Mouse (Mus musculus) cerebellum, adult 8-10 months (tissue): ENCODE measurements around the gene Prdm16.

ENCODE experiments used
- DNase-seq: peaks from one replicate; pipeline ENCODE4 v3.0.0; 2022

The Prdm16 gene

DNA sequence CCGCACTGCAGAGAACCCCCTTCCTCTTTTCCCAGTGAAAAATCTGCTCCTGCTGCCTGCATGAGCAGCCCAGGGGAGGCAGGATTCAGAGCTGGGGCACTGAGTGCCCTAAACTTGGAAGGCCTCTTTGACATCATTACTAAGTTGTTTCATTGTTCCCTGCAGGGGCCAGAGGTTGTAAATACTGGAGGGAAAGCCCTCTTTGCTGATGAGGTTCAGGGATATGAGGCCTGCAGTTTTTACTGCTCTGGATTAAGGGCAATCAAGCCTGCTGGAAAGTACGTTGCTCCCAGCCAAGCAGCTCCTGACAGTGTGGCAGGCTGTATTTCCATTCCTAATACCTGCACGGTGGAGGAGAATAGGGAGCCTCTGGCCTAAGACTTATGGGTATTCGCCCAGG, 221.8 kb downstream of the Prdm16 start:
- no peak for DNase-seq

DNA sequence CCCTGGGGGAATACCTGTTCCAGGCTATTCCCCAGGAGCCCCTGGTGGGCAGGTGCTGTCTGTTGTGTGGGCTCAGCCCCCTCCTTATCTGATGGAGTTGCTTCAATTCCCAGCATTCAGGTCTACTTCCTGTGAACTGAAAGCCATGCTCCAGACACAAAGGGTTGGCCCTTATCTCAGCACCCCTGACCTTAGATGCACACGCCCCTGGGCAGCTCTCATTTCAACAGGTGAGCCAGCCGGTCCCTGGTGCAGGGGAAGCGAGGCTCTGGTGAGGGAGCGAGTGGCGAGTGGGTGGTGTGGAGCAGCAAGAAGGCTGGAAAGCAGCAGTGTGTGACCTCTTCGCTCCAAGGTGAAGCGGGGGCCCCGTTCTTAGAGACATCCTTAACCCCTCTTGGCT, 226.1 kb downstream of the Prdm16 start:
- no peak for DNase-seq

DNA sequence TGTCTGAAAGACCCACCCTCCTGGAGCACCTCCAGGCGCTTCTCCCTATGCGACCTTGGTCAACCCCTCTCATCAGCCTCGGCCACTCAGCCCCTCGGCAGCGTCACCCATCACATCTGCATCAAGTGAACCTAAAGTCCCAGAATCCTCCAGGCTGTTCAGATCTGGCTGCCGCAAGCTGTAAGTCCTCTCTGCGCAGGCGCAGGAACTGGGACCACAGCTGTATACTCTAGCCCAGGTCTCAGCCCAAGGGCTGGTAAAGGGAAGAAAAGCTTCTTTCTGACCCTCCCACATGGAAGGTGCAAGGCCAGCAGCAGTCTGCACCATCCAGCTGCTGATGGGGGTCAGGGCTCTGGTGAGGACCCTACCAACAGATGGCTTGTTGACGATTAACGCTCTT, 226.8 kb downstream of the Prdm16 start:
- no peak for DNase-seq

DNA sequence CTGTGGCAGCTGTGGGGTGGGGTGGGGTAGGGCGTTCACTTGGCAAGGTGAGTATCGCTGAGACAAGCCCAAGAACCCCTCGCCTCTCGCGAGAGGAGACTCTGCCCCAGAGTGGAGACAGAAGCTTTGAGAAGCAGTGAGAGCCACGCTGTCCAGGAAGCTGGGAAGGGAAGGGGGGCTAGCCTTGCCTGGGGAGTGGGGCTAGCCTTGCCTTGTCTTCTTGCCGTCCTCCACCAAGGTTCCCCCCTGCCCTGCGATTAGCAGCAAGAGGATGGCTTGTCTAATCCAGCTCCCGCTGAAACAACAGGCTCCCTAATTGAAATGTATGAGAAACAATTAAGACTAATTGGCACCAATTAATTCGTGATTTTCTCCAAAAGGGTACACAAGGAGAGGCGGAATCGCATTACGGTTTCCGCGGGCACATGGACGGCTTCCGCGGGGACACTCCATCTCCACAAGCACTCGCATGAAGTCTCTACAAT, 227.4 kb downstream of the Prdm16 start:
- DNase-seq = no peak

DNA sequence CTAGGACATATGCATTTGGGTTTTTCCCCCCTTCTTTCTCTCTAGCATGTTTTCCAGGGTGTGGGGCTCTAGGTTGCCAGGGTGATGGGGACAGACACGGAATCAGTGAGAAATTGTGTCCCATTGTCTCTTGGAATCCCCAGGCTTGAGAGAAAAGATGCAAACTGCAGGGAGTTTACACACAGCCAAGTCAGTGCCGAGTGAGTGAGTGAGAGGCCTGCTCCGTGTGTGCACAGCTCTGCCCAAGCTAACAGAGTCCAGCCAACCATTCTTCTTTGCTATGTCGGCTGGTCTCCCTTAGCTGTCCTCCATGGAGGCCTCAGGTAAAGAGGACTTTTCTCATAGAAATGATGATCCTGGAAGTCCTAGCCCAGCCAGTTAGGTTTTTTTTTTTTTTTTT, 233.7 kb downstream of the Prdm16 start:
- no peak for DNase-seq

DNA sequence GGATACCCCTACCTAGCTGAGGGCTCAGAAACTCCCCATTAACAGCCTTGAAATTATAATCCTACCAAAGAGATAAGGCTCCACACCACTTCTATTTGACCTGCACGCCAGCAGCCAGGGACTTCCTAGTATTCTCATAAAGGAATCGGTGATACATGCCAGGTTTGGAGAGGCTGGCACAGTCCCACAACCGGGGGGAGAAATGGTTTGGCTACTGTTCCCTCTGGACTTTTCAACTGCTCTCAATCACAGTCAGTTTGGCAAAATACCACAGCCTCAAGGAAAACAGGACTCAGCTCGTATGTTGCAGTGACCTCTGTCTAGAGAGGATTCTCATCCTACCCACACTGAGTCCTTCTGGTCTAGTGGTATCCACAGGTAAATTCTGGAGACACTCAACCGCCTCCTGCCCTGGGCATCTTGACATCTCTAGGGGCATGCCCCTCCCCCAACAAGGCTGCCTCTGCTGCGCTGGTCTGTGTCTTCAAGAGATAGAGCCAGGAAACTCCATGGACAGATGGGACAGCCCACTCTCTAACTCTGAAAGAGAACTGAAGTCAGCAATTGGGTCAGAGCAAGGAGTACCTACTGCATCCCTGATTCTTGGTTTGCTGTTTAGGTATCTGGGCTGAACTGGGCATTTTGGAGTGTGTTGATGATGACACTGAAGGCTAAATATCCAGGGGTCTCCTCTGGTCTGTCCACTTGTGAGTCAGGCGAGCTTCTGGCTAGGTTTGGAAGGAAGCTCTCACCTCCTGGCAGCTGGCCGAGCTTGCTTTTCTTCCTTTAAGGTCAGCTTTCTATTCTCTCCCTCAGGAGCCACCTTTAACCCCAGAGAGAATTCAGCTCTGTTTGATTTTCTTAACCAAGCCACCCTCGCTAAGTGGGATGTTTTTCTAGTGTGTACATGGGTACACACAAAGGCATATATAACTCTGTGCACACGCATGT, 234.4 kb downstream of the Prdm16 start:
- DNase-seq = no peak

DNA sequence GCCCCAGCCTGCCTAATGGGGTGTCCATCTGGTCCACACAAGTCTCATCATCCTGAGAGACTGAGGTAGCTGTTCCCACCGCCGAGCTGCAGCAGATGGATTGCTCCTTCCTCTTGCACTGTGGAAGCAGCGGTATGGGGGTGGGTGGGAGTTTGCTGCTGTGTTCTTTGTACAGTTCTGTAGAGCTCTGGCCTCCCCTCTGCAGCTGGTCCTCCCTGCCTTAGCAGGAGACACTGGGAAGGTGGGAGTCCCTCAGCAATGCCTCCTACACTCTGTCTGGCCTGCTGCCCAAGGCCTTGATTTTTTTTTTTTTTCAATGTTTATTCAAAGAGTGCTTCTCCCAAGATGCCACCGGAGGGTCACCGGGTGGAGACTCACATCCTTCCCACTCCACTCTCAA, 235.3 kb downstream of the Prdm16 start:
- no peak for DNase-seq

DNA sequence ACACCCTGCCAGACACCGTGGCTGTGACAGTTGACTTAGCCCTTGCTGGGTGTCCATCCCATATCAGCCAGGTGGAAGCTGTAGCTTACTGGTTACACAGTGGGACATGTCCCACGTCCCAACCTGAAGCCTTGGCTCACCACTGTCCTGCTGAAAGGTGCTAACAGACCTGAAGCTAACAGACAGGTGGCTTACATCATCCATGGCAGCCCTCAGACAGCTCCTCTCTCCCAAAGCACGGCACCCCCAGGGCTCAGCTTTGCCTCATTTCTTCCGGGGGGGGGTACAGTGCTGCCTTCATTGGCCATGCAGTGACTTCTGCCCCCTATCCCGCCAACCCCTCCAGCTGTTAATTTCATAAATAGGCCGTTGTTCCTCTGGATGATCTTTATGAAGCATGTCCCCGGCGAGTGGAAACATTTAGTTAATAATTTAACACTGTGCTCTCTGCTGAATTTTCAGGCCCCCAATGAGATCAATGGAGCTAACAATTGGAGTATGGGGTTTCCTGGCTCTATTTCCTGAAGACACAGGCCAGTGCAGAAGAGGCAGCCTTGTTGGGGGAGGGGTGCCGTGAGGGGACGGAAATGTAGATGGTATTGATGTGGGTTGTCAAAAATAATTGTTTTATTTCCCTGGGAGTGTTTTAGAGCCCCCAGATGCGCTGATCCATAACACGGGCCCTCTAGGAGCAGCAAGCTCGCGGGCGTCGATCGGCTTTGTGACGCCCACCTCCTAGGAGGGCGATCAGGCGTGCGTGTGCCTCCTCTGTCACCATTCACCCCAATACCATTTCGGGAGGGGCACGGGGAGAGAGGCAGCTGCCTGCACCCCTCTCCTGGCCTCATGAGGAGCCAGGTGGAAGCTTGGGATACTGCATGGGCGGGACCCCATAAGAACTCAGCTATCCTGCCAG, 236.2 kb downstream of the Prdm16 start:
- DNase-seq = no peak

DNA sequence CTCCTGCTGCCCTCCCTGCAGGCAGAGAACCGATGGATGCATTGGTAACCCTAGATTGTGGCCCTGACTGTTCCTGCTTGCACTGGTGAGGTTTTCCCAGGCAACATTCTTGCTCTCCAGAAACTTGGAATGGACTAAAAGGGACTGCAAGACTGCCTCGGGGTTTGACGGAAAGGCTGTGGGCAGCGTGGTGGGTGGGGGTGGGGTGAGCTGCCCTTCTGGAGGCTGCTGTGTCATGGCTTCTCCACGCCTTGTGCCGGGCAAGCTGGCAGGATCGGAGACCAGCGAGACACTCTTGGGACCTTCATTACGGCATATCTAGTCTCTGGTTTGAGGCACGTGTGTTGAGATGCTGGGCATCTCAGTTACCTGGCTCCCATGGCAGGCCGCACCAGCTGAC, 237.0 kb downstream of the Prdm16 start:
- DNase-seq = no peak

DNA sequence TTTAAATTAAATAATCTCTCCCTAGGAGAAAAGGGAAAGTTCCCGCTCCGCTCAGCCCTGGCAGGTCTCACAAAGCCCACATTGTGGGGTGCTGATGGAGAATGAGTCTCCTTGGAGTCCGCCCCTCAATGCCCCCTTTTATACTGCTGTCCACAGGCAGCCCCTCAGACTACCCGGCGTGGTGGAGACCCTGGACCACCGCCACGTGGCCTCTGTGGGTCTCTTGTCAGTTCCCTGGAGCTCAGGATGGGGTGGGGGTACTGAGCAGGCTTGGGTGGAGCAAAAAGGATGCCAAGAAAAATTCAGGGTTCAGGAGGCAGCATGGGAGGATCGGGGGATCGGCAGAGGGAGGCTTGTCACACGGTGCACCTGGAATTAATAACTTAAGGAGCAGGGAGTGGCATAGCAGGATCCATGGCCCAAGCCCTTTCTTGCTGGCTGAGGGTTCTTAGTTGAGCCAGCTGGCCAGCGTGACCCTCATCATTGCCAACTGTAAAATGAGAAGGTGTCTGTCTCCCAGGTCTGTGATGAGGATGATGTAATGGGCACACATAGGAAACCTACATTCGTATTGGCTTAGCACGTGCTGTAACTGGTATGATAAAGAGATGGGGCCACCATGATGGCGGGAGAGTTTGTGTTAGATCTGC, 239.9 kb downstream of the Prdm16 start:
- DNase-seq = no peak

DNA sequence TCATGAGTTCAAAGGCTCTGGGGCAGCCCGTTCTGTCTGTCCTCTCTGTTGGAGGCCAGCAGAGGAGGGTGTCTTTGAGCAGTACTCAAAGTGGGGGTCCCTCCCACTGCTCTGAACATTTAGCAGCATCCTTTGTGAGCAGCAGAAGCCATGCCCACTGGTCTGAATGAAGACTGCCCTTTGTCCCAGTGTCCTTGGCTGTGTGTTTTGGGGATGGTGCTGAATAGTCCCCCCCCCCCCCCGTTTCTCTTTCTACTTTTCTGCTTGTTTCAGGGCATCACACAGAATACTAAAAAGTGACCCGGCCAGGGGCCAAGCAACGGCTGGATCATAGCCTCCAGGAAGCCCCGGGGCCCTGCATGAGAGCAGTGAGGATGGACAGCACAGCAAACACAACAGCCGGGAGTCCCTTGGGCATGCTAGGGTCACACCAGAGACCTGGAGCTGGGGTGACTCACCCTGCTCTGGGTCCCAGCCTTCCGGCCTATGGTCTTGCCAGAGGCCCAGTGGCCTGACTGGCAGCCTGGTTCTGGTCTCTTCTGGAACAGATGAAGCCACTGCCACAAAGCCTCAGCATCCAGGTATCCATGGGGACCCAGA, 242.4 kb downstream of the Prdm16 start:
- no peak for DNase-seq

DNA sequence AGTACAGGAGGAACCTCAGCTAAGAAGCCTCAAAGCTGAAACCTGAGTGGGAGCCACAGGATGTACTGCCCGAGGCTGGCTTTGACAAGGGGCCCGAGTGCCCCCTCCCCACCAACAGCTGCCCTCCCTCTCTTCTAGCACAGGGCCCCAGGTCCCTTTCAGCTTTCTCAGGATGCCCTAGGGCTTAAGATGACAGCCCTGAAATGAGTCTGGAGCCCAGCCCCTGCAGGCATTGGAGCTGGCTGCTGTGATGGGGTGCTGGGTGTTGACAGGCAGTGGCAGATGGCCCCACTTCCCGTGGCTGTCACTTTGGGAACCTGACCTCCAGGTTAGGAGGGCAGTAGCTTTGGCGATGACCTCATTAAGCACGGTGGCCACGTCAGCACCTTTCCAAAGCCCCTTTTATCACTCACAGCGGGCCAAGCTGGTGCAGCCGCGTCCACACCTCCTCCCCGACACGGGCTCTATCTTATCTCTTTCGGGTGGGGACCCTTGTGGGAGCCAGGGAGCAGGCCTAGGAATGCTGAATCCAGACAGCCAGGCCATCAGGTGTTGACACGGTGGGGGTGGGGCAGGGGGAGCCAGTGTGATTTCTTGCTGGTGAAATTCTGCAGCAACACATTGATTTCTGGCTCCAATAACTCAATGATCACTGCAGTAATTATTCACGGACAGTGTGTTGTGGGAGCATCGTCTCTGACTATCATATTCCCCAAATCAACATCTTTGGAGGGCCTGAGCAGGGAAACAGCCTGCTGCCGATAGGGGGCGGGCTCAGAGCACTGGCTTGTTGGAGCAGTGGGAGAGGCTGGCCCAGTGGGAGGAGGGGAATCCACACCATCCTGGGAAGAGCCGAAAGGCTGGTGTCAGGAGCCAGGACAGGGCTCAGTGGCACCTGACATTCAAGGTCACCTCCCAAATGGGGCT, 243.2 kb downstream of the Prdm16 start:
- DNase-seq = no peak

DNA sequence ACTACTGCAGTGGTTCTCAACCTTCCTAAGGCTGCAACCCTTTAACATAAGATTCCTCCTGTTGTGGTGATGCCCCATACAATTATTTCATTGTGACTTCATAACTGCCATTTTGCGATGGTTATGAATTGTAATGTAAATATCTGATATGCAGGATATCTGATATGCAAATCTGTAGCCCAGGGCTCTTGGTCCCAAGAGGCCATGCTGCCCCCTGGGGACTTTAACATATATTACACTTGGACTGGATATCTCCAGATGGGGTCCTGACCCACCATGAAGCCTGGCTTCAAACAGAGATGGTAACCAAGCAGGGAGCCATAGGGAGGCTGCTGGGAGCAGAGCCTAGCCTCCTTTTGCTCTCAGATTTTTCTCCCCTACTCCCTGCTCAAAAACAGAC, 244.0 kb downstream of the Prdm16 start:
- DNase-seq = no peak

DNA sequence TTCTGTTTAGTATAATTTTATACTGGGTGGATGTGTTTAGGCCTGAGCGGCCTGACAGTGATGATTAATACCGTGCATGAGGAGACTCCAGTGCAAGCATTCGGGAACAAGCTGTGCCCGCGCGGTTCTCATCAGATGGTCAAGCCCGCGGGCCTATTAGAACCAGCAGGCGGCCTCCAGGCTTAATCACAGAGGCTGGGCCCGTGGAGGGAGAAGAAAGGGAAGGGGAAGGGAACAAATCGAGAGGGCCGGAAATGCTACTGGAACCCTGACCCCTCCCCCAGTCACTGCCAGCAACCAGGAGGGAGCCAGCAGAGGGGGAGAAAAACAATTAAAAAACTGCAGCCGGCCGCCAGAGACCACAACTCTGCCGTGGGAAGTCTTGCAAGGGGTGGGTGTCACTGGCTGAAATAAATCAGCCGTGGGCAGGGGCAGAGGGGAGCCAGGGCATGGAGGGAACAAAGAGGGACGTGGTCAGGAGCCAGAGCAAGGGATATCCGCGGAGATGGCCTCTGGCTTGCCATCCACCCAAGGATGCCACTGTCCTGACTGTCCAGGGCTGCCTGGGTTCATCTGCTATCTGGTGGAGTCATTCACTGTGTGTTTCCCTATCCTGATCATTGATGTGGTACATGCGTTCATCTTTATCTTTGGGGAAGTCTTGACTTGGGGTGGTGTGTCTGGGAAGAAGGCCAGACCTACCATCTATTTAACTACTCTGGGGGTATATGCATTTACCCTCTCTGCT, 246.2 kb downstream of the Prdm16 start:
- no peak for DNase-seq

DNA sequence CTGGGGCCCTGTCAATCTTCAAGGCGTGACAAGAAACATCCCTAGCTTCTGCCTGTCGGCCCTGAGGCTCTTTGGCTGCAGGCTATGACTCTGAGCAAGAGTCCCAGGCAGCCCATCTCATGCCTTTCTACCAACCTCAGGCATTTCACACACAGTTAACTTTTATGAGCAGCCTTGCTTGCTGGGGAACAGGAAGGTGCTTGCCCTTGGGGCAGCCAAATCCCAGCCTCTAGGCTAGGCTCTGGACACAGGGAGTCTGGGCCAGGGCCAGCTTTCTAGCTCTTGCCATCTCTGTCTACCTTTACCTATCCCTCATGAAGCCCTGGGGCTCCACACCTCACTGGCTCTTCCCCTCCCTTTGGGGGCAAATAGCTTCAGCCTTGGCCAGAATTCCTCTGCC, 247.0 kb downstream of the Prdm16 start:
- no peak for DNase-seq

DNA sequence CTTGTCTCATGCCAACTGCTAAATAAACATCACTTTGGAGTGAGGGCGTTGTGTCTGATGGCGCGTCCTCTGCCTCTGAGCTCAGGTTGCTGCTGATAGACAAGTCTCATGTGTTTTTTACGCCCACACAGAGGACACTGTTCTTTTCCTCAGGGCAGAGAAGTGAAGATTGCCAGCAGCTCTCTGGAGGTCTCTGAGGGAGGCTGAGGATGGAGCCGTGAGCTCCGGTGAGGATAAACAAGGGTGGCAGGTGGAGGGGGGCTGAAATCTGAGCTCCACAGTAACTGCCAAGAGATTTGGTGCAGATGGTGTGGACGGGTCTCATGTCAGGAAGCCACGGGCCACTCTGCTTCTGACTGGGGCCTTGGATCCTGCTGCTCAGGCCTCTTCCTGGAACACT, 249.9 kb downstream of the Prdm16 start:
- no peak for DNase-seq

DNA sequence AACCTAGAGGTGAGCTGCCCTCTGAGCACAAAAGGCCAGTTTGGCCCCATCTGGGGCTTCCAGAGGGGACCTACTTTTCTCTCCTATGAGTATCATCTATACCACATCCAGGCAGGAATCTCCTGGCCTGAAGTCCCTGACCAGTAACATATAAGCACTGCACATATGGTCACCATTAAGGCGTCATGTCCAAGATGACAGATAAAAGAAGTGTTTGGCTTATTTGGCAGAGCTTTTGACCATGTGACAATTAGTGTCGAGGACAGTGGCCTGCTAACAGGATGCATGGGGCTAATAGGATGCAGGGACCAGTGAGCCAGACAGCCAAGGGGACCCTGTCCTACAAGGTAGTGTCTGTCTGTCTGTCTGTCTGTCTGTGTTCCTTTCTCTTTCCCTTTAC, 250.8 kb downstream of the Prdm16 start:
- DNase-seq = no peak

DNA sequence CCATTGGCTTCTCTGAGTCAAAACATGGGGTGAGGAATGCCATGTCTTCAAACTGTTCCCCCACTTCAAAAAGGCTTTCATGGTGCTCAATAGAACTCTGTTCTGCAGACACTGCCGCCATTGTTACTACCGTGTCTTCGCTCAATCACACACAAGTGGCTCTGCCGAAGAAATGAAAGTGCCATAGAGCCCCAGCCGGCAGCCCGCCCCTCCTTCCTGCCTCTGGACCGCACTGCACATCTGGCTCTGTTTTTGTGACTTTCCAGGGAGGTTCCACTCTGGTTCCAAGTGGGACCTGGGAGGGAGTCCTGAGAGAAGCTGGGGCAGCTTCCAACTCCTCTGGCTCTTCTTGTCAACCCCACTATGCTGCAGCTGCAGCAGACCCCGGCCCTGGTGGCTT, 251.5 kb downstream of the Prdm16 start:
- no peak for DNase-seq

DNA sequence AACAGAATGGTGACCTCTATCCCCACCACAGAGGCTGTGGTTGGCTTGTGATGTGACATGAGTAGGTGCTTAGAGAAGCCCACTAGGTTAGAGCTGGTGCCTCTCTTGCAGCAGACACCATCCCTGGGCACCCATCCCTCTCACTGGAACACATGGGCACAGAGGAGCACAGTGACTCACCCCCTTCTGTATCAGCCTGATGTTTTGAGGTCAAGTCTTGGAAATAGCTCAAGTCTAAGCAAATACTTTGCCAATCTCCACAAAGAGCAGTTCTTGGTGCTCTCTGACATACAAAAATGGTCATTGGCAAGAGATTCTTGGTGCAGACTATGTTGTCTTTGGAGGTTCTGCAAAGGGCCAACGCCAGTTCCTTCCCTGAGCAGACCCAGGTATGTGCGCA, 257.8 kb downstream of the Prdm16 start:
- no peak for DNase-seq

DNA sequence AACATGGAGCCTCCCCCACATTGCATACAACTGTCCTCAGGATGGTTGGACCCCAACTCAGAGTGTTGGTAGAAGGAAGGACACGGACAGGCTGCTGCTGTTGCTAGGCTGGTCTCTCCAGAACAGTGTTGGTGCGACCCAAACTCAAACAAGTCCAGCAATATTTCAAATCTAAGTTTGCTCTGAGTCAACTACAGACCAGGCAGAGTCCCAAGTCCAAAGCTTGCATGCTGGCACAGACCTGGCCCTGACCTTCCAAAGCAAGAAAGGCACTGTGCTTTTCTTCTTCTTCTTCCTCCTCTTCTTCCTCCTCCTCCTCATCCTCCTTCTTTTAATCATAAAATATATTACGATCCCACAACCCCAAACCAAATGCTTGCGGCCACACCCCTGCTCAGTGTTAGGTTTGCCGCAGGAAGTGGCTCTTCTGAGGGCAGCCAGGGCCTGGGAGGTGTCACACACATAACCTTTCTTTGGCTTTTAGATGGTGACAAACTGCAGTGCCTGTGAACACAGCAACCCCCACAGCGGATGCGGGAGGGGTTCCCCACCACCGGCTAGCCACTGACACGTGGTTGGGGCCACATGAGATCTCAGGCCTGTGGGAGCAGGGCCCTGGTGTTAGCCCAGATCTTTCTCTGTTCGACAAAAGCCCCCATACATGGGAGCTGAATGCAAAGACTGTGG, 260.6 kb downstream of the Prdm16 start:
- DNase-seq = no peak
